Mouse (Mus musculus): ENCODE results near the gene Lbx1.

The Lbx1 gene

GRCm38 (mm10) chr19:45215431-45215830 lies 20.2 kb downstream of the Lbx1 start:
- DNase-seq (ENCODE audit: low read depth, low spot score): no peak

- no peak for DNase-seq (ENCODE audit: low read depth, low spot score)
These were observed 25.7 kb downstream of the Lbx1 start for GRCm38 (mm10) chr19:45209776-45210422.

- no peak for DNase-seq (ENCODE audit: low read depth, low spot score)
These were observed 26.4 kb downstream of the Lbx1 start for GRCm38 (mm10) chr19:45209191-45209590.

- no peak for DNase-seq (ENCODE audit: low read depth, low spot score)
These were observed 27.1 kb downstream of the Lbx1 start for GRCm38 (mm10) chr19:45208438-45209060.

GRCm38 (mm10) chr19:45207662-45208437 lies 27.8 kb downstream of the Lbx1 start:
- DNase-seq (ENCODE audit: low read depth, low spot score): no peak

- no peak for DNase-seq (ENCODE audit: low read depth, low spot score)
These were observed 28.5 kb downstream of the Lbx1 start for GRCm38 (mm10) chr19:45207153-45207552.

- no peak for DNase-seq (ENCODE audit: low read depth, low spot score)
These were observed 30.1 kb downstream of the Lbx1 start for GRCm38 (mm10) chr19:45205311-45206105.

GRCm38 (mm10) chr19:45196967-45197366 lies 38.6 kb downstream of the Lbx1 start:
- DNase-seq (ENCODE audit: low read depth, low spot score): no peak

GRCm38 (mm10) chr19:45194651-45195050 lies 41.0 kb downstream of the Lbx1 start:
- DNase-seq (ENCODE audit: low read depth, low spot score): no peak
